Mouse (Mus musculus): ENCODE measurements around the gene 2310030G06Rik. TPM values are rescaled to one million over a fixed set of nuclear protein-coding genes. Genes with fewer than 3 reads are reported as not detected.

Gene 2310030G06Rik
- polyA plus RNA-seq, 1 experiment from 2014 or later: 28.5 TPM

- Histone ChIP-seq H3K4me3 (ENCODE audit: low read depth, low read length) (no peak overlapping the region), H3K27ac (ENCODE audit: low read length) (no peak overlapping the region), H3K9me3 (ENCODE audit: low read length) (no peaks in the 10 kb centered on the region), H3K4me1 (ENCODE audit: insufficient read depth, low read depth, low read length) (peaks cover 10% of the 10 kb centered on the region), H3K4me2 (replicated peaks; ENCODE audit: low read depth, low read length) (no peak overlapping the region), H3K27me3 (replicated peaks; ENCODE audit: insufficient read depth, low read length) (no peaks in the 10 kb centered on the region), H3K36me3 (ENCODE audit: insufficient read depth, low read length) (no peaks in the 10 kb centered on the region), H3K9ac (replicated peaks; ENCODE audit: low read depth) (no peak overlapping the region)
- DNase-seq (ENCODE audit: low spot score) (no peak), ATAC-seq (no peak)
- WGBS: 41% methylated on average over 3 of the region's 3 CpGs
- no peak for TF ChIP-seq EP300 (IDR thresholded peaks at IDR 0.05)
- TF ChIP-seq CTCF (IDR thresholded peaks at IDR 0.05): no peak
Observed at GRCm38 (mm10) chr9:50724661-50725330, 21.5 kb downstream of the 2310030G06Rik start.

GRCm38 (mm10) chr9:50724147-50724546 is 22.2 kb downstream of the 2310030G06Rik start:
- TF ChIP-seq EP300 (IDR thresholded peaks at IDR 0.05) (no peak), CTCF (IDR thresholded peaks at IDR 0.05) (no peak)
- Histone ChIP-seq H3K4me2 (replicated peaks; ENCODE audit: low read depth, low read length) (no peak overlapping the region), H3K4me1 (ENCODE audit: insufficient read depth, low read depth, low read length) (peaks cover 10% of the 10 kb centered on the region), H3K27me3 (replicated peaks; ENCODE audit: insufficient read depth, low read length) (no peaks in the 10 kb centered on the region), H3K9ac (replicated peaks; ENCODE audit: low read depth) (no peak overlapping the region), H3K9me3 (ENCODE audit: low read length) (no peaks in the 10 kb centered on the region), H3K27ac (ENCODE audit: low read length) (no peak overlapping the region), H3K4me3 (ENCODE audit: low read depth, low read length) (no peak overlapping the region), H3K36me3 (ENCODE audit: insufficient read depth, low read length) (no peaks in the 10 kb centered on the region)
- DNase-seq (ENCODE audit: low spot score) (no peak), ATAC-seq (no peak)
- WGBS: 77% methylated on average over 2 of the region's 2 CpGs

- 19% methylated on average over 7 of the region's 7 CpGs for WGBS
- Histone ChIP-seq H3K36me3 (ENCODE audit: insufficient read depth, low read length) (no peaks in the 10 kb centered on the region), H3K4me2 (replicated peaks; ENCODE audit: low read depth, low read length) (peak overlapping the region; percentile 36), H3K4me3 (ENCODE audit: low read depth, low read length) (no peak overlapping the region), H3K9me3 (ENCODE audit: low read length) (no peaks in the 10 kb centered on the region), H3K9ac (replicated peaks; ENCODE audit: low read depth) (no peak overlapping the region), H3K27ac (ENCODE audit: low read length) (0 out of 2 replicates have a peak overlapping the region, but pooled peaks have one; percentile 57), H3K4me1 (ENCODE audit: insufficient read depth, low read depth, low read length) (peaks cover 10% of the 10 kb centered on the region), H3K27me3 (replicated peaks; ENCODE audit: insufficient read depth, low read length) (no peaks in the 10 kb centered on the region)
- ATAC-seq (peak; percentile 64), DNase-seq (ENCODE audit: low spot score) (peak; percentile 89)
- TF ChIP-seq EP300 (IDR thresholded peaks at IDR 0.05): no peak; the same call in 1 of the 2 replicates
- TF ChIP-seq CTCF (IDR thresholded peaks at IDR 0.05): no peak
Observed at GRCm38 (mm10) chr9:50723406-50723805, 22.9 kb downstream of the 2310030G06Rik start.

GRCm38 (mm10) chr9:50722451-50722911 is 23.9 kb downstream of the 2310030G06Rik start:
- ATAC-seq: no peak
- Histone ChIP-seq H3K4me3 (ENCODE audit: low read depth, low read length) (no peak overlapping the region), H3K27ac (ENCODE audit: low read length) (no peak overlapping the region), H3K36me3 (ENCODE audit: insufficient read depth, low read length) (no peaks in the 10 kb centered on the region), H3K9ac (replicated peaks; ENCODE audit: low read depth) (no peak overlapping the region), H3K4me2 (replicated peaks; ENCODE audit: low read depth, low read length) (peak overlapping the region; percentile 36; the same call in 1 of the 2 replicates), H3K4me1 (ENCODE audit: insufficient read depth, low read depth, low read length) (peaks cover 9% of the 10 kb centered on the region), H3K27me3 (replicated peaks; ENCODE audit: insufficient read depth, low read length) (no peaks in the 10 kb centered on the region), H3K9me3 (ENCODE audit: low read length) (no peaks in the 10 kb centered on the region)
- no peak for DNase-seq (ENCODE audit: low spot score)
- WGBS: 44% methylated on average over 8 of the region's 8 CpGs
- TF ChIP-seq EP300 (IDR thresholded peaks at IDR 0.05) (no peak), CTCF (IDR thresholded peaks at IDR 0.05) (no peak)

DNA sequence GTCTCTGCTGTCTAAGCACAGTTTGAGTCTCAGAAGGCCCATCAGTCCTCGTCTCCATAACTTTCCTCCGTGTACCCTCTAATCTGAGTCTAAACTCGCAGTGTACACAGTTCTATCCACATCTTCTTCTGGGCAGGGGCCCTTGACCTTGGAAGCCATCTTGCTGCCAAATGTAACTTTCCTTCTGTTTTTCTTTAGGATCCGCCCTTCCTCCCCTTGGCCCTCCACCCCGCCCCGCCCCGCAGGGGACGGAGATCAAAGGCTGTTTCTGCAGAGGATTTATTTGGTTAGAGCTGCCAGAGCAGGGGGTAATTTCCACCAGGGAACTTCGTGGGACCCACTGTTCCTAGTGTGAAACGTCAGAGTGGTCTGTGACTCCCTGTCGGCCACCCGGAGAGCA is 25.3 kb downstream of the 2310030G06Rik start:
- 17% methylated on average over 12 of the region's 12 CpGs for WGBS
- H3K4me1 ChIP-seq (ENCODE audit: insufficient read depth, low read depth, low read length): peaks cover 8% of the 10 kb centered on the region

DNA sequence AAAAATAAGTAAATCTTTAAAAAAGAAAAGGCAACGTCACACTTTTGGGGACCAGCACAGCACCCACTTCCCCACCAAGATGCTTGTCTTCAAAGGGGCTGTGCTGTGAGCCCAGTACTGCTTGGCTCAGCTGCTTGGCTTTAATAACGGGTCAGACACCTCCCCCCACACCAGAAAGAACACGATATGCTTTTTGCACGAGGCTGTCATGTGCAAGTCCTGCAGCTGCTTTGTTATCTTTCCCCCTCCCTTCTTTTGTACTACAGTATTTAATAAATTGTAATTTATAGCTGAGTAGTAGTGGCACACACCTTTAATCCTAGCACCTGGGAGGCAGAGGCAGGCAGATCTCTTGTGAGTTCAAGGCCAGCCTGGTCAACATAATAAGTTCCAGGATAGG is 27.5 kb downstream of the 2310030G06Rik start:
- DNase-seq (ENCODE audit: low spot score): no peak
- no peak overlapping the region for H3K4me3 ChIP-seq (ENCODE audit: low read depth, low read length)
- no peaks in the 10 kb centered on the region for H3K27me3 ChIP-seq (replicated peaks; ENCODE audit: insufficient read depth, low read length)
- no peak overlapping the region for H3K4me2 ChIP-seq (replicated peaks; ENCODE audit: low read depth, low read length)
- ATAC-seq: no peak
- H3K27ac ChIP-seq (ENCODE audit: low read length): no peak overlapping the region
- TF ChIP-seq EP300 (IDR thresholded peaks at IDR 0.05) (no peak), CTCF (IDR thresholded peaks at IDR 0.05) (no peak)
- H3K36me3 ChIP-seq (ENCODE audit: insufficient read depth, low read length): no peaks in the 10 kb centered on the region
- WGBS: 50% methylated on average over 4 of the region's 4 CpGs
- no peaks in the 10 kb centered on the region for H3K9me3 ChIP-seq (ENCODE audit: low read length)
- H3K4me1 ChIP-seq (ENCODE audit: insufficient read depth, low read depth, low read length): peaks cover 8% of the 10 kb centered on the region; the same call in 1 of the 2 replicates
- no peak overlapping the region for H3K9ac ChIP-seq (replicated peaks; ENCODE audit: low read depth)

More for the DNA sequence above, 25.3 kb downstream of the 2310030G06Rik start:
- TF ChIP-seq CTCF (IDR thresholded peaks at IDR 0.05) (no peak), EP300 (IDR thresholded peaks at IDR 0.05) (no peak)
- no peaks in the 10 kb centered on the region for H3K27me3 ChIP-seq (replicated peaks; ENCODE audit: insufficient read depth, low read length)
- ATAC-seq: 0 out of 2 replicates have a peak, but pooled peaks have one; percentile 1
- no peaks in the 10 kb centered on the region for H3K9me3 ChIP-seq (ENCODE audit: low read length)
- H3K36me3 ChIP-seq (ENCODE audit: insufficient read depth, low read length): no peaks in the 10 kb centered on the region
- H3K27ac ChIP-seq (ENCODE audit: low read length): no peak overlapping the region
- no peak overlapping the region for H3K4me2 ChIP-seq (replicated peaks; ENCODE audit: low read depth, low read length)
- no peak overlapping the region for H3K4me3 ChIP-seq (ENCODE audit: low read depth, low read length)
- peak; percentile 29 for DNase-seq (ENCODE audit: low spot score)
- no peak overlapping the region for H3K9ac ChIP-seq (replicated peaks; ENCODE audit: low read depth)
